Mouse (Mus musculus): ENCODE measurements around the gene Cacng2.

DNA sequence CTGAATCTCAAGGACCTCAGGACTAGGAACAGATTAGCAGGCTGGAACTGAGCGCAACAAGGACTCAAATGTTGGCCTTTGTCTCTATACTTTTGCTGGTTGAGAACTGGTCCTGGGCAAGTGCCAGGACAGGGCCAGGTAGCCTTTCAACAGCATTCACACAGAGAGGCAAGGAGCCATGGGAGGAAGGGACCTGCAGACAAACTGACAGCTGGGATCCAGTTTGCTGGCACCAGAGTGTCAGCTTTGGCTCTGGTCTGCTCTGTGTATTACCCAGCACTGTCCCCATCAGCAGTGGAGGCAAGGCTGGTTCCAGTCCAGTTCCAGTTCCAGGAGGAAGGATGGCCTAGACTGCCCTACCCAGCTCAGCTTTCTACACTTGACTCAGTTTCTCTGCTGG, 105.8 kb downstream of the Cacng2 start:
- TF ChIP-seq CTCF (IDR thresholded peaks at IDR 0.05), result no peak
- TF ChIP-seq POLR2A (IDR thresholded peaks at IDR 0.05; ENCODE audit: insufficient read depth, low read depth, low read length), result no peak

All from heart, adult 2 months (tissue).